Mouse (Mus musculus) layer of hippocampus, postnatal 25 days (tissue): ENCODE data around the gene Rsc1a1. TPM values are rescaled to one million over a fixed set of nuclear protein-coding genes. Genes with fewer than 3 reads are reported as not detected.
A peak's percentile ranks its signal among the peaks of the same experiment; 100 is the strongest.

Experiments
- DNase-seq, 2 experiments: peaks; one replicate each; pipeline ENCODE4 v3.0.0; 2022; ENCODE audit warnings: mixed read lengths in 2 of 2, low spot score in 1 of 2; ENCODE audit errors: extremely low spot score in 1 of 2
- total RNA-seq, 2 experiments: library from RNA; stranded (reverse); gene quantifications; 2 replicates each; pipeline ENCODE4 v1.2.3; 2021

Rsc1a1 gene
- total RNA-seq = 1 to 10 TPM in 1 of 2 experiments, not detected in 1; 2.2 TPM

DNA sequence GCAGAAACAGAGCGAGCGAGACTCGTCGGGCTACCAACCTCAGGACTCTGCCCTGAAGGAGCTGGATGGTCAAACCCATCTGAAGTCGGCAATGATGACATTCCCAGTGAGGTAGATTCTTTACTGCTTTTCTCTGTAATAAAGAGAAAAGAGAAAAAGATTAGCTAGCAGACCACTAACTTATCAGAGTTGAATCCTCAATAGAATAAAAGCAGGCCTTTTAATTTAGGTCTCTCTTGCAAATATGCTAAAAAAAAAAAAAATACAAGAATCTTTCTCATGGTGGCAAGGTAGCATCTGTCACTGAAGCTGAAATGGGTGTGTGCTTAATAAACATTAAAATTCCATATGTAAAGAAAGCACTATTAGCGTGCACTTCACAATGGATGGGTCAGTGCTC, at the start of gene Rsc1a1:
Gene Rsc1a1, minus strand, starts transcription at position 101 of the 400 bp plus-strand sequence.
- DNase-seq = no peak

GRCm38 (mm10) chr4:141735206-141735560, 49.8 kb upstream of the Rsc1a1 start:
- DNase-seq = no peak

- DNase-seq = peak; percentile 76 to 78
Measured at GRCm38 (mm10) chr4:141734446-141735205, 49.2 kb upstream of the Rsc1a1 start.

DNA sequence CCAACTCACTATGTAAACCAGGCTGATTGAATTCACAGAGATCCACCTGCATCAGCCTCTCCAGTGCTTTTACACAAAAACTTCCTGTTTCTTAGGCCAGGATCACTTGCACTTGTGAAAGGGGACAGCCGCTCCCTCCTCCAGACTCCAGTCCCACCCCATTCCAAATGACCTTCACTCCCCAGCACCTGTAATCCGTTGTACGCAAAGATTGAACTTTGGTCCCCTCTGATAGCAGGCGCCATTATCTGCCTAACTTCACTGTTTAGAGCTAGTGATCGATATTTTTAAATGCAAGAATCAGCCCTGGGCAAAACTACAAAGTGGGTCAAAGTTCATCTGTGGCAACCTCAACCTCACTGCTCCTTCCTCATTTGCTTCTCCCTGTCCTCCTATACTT, 46.4 kb upstream of the Rsc1a1 start:
- DNase-seq = no peak

- no peak for DNase-seq
Measured at GRCm38 (mm10) chr4:141730401-141730800, 45.0 kb upstream of the Rsc1a1 start.

- no peak for DNase-seq
Measured at GRCm38 (mm10) chr4:141729266-141729665, 43.9 kb upstream of the Rsc1a1 start.

DNA sequence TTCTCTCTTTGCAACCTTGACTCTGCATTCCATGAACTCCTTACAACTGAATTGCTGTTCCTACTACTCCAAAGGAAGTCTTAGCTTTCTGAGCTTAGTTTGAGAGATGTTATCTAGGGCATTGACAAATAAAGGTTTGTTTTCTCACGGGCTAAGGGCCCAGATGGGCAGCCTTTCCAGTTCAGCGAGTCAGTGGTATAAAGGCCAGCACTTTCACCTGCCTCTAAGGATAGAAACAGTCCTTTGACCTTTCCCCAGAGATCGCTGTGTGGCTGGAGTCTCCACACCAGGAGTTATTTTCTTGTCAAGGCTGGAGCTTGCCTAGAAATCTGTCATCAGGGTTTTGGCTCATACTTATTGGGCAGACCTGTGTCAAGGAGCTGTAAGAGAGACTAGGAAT, 40.3 kb upstream of the Rsc1a1 start:
- DNase-seq = no peak

DNA sequence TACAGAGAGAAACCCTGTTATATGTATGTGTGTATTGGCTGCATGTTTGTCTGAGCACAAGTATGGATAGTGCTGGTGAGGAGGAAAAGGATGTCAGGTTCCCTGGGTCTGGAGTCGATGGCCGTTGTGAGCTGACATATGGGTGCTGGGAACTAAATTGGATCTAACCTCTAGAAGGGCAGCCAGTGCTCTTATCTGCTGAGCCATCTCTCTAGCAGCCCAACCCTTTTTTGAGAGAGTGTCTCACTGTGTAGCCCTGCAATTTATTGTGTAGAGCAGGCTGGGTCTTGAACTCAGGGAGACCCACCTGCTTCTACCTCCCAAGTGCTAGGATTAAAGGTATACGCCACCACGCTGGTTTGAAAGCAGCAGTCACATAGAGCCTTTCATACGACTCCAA, 39.9 kb upstream of the Rsc1a1 start:
- no peak for DNase-seq

DNA sequence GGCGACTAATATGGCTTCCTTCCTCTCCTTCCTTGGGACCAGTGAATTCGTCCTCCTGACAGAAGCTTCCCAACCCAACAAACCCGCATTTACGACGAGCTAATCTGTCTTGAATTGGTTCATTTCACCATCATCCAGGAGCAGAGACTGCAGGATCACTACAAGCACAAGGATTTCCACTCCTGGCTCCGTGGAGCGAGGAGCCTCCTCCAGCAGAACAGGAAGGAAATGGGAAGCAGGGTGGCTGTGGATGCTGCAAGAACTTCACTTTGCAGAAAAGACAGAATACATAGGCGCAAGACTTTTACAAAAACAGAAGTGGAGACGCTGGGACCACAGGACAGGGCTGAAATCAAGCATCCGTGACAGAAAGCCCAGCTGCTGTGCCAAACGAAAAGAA, 39.2 kb upstream of the Rsc1a1 start:
- DNase-seq = no peak

- DNase-seq = peak in 1 of 2 experiments; percentile 22
Measured at GRCm38 (mm10) chr4:141723673-141724068, 38.3 kb upstream of the Rsc1a1 start.

GRCm38 (mm10) chr4:141722731-141723672, 37.6 kb upstream of the Rsc1a1 start, which contains the start of gene Ddi2:
Ddi2 (minus strand) TSS chr4:141723419.
- peak; percentile 77 to 88 for DNase-seq

DNA sequence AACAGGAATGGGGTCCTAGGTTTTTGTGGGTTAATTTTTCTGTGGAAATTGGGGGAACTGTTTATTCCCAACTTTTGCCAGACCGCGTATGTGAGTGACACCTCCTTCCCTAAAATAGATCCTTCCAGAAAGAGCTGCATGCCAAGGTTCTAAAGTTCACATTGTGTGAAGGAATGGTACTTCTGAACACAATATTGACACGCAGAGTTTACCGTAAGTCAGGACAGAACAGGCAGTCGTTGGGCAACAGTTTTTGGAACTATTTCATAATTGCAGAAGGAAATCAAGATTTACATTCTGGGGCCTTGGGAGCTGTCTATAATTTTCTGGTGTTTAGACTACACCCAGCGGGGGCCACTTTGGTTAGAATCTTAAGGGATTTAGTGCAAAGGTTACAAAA, 36.6 kb upstream of the Rsc1a1 start:
- no peak for DNase-seq

DNA sequence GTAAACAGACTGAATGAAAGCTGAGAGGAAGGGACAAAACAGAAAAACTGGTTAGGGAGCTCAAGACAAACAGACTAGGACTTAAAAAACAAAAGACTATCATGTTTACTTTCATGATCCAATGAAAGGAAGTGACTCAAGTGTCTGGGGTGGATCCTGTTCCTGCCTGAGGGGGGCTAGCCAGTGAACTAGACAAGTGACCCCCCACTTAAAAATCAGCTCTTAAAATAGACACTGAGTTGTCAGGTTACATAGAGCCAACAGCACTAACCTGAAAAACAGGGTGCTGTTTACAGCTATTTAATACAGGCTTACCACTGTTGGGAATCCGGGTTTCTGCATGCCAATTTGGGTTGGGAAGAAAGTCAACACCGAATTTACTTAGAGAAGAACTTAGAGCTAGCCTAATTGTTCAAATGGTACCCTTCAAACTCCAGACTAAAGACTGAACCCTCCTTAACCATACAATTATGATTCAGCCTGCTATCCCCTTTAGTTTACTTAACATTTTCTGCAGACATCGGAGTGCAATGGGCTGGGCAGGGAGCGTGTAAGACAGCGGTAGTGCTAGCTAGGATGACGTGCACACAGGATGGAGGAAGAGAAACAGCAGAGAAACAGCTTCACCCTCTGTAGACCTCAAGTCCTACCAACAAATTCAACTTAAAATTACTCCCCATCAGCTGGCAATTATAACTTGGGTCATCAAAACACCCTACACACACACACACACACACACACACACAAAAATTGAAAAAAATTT, 35.5 kb upstream of the Rsc1a1 start:
- DNase-seq = no peak

DNA sequence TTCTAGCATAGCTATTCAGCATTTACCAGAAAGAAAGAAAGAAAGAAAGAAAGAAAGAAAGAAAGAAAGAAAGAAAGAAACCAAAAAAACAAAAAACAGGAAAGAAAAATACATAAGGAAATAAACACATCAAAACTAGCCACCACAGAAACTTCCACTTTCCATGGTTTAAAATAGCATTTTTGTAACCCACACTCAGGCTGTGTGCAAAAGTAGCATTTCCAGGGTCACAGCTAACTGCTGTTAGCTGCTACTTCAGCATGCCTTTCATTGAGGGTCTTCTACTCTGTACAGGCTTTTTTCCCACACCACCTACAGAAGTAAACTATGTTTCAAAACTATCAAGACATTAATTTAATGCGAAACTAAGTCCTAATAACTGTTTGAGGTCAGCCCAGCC, 33.9 kb upstream of the Rsc1a1 start:
- DNase-seq = no peak

DNA sequence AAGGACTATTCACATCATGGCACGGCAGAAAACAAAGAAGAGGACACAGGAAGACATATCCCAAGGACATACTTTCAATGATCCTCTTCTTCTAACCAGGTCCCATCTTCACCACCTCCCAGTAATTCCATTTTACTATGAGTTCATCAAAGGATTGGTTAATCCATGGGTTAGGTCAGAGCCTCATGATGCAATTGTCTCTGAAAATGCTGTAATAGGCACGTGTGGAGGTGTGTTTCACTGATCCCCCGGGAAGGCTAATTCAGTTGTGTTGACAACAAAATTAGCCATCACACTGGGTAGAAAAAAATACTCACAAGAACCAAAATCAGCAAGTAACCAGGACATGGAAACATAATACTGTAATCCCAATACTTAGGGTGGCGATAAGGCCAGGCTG, 32.2 kb upstream of the Rsc1a1 start:
- no peak for DNase-seq

DNA sequence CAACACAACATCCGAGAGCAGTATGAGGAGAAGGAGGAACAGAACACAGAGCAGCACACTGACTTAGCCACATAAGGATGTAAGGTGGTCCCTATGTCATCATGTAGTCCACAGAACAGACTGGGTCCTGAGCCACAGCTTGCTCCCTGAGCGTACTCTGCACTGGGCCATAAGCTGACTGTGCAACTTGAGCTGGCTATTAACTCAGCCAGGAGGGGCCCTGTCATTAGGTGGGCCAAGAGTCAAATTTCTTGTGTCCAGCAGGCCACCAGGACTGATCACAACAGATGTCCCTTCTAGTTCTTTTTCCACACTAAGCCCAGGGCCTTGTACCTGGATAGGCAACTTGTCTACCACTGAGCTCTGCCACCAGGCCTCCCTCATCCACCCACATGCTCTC, 29.6 kb upstream of the Rsc1a1 start:
- no peak for DNase-seq

DNA sequence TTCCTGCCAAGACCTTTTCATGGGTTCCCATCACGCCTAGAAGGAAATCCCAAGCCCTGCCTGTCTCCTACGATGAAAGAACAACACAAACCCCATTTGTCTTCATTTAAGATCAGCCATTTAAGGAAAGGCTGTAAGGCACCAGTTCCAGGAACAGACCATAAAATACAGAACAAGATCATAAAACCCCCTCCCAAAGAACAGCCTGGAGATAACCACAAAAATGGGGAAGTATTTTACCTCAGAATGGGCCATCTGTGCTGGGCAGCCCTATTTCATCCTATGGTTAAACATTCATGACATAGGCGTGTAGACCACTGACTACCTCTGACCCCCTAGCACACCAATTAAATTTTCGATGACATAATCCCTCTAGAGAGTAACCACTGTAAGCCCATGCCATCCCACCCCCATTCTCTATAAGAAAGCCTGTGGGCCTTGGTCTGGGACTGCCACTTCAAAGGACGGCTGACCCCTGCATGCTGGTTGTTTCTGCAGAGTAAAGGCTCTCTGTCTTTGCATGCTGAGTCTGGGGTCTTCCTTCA, 28.3 kb upstream of the Rsc1a1 start:
- DNase-seq = no peak

DNA sequence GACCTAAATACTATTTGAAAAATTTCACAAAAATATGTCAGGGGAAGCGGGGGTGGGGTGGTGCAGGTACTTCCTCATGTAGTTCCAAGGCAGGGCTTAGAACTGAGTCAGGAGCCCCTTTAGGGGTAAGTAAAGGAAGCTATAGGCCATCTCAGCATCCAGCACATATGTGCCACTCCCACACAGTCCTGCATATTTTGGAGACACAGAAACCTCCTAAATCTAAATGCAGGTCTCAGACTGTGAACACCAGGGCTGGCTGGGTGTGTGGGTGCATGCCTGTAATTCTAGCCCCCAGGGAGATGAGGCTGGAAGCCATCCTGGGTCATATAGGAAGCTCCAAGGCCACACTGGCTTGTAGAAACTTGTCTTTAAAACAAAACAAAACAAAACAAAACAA, 25.9 kb upstream of the Rsc1a1 start:
- DNase-seq = no peak

DNA sequence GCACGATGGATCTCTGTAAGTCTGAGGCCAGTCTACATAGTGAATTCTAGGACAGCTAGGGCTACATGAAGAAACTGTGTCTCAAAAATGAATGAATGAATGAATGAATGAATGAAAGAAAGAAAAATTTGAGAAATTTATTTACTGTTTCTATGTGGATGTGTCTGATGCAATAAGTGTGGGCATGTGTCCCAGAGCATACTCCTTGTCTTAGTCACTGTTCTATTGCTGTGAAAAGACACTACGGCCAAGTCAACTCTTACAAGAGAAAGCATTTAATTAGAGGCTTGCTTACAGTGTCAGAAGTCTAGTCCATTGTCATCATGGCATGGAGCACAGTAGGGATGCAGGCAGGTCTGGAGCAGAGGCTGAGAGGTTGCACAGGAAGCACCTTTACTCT, 23.6 kb upstream of the Rsc1a1 start:
- DNase-seq = no peak

GRCm38 (mm10) chr4:141708005-141708404, 22.6 kb upstream of the Rsc1a1 start:
- DNase-seq = no peak
